Mouse (Mus musculus): ENCODE measurements around the gene Tmem121b. TPM values are rescaled to one million over a fixed set of nuclear protein-coding genes. Genes with fewer than 3 reads are reported as not detected.
A peak's percentile ranks its signal among the peaks of the same experiment; 100 is the strongest.

Tmem121b gene
- total and polyA plus RNA-seq, 2 experiments from 2014 or later: 2.5 to 25.9 TPM

DNA sequence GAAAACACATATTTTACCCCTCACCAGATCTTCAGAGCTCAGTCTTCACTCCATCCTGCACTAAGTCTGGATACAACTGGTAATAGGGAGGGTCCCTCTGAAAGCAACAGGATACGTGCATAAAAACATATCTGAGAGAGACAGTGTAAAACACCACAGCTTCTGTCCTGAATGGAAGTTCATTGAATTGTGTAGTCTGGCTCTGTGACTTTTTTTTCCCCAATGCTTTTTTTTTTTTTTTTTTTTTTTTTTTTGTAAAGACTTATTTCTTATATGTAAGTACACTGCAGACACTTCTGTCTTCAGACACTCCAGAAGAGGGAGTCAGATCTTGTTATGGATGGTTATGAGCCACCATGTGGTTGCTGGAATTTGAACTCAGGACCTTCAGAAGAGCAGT lies 39.0 kb upstream of the Tmem121b start:
- WGBS: 94% methylated on average over 1 of the region's 1 CpGs
- Histone ChIP-seq H3K36me3 (ENCODE audit: insufficient read depth, low read length) (no peaks in the 10 kb centered on the region), H3K4me1 (ENCODE audit: insufficient read depth, low read length) (peaks cover 11% of the 10 kb centered on the region), H3K9me3 (ENCODE audit: low read length) (no peaks in the 10 kb centered on the region), H3K4me3 (ENCODE audit: low read length) (no peak overlapping the region), H3K9ac (replicated peaks; ENCODE audit: low read length) (no peak overlapping the region), H3K4me2 (ENCODE audit: low read depth, low read length) (no peak overlapping the region), H3K27ac (no peak overlapping the region), H3K27me3 (ENCODE audit: insufficient read depth, low read length) (no peaks in the 10 kb centered on the region)
- DNase-seq (ENCODE audit: low spot score): no peak
- no peak for ATAC-seq
- TF ChIP-seq CTCF (IDR thresholded peaks at IDR 0.05; ENCODE audit: low read depth): no peak

DNA sequence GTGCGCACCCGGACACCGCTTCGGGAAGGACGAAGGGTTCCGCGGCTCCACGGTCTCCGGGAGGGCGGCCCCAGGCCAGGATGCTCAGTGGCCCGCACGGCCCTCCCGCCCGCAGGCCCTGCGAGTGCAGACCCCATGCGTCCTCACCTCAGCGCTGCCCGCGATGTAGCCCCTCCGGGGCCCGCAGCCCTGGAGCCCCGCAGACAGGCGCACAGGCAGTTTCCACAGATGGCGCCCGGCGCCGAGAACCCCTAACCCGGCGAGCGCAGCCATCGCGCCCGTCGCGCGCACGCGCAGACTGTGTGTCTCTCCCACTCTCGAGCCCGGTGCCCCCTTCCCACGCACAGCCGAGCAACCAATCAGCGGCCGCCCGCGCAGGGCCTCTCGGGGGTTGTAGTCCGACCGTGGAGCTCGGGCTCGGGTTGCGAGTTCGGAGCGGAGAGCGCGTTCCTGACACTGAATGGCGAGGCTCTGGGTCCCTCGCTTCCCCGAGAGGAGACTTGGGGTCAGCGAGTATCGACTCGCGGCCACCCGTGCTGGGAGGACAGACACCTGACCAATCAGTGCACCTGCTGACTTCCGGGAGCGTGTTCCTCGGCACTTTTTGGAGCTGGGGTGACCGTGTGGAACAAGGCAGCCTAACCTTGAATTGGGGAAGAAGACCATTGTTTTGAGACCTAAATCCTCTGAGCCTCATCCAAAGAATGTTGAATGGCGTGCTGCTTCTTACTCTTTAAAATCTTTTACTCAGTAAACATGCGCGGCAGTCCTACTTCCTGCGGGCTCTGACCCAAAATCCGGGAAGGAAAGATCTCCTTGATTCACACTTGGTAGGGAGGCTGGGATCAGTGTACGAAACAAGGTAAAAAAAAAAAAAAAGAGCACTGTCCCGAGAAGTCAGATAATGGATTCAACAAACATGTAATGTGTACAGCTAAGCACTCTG lies 37.7 kb upstream of the Tmem121b start, which contains the start of gene Hdhd5:
TSS of gene Hdhd5 (minus strand) at position 300 of the 946 bp plus-strand sequence.
- DNase-seq (ENCODE audit: low spot score) (peak; percentile 97), ATAC-seq (peak; percentile 98)
- Histone ChIP-seq H3K27me3 (ENCODE audit: insufficient read depth, low read length) (no peaks in the 10 kb centered on the region), H3K9ac (replicated peaks; ENCODE audit: low read length) (peak within 1 kb of the TSS; percentile 88), H3K4me2 (ENCODE audit: low read depth, low read length) (peak within 1 kb of the TSS; percentile 80), H3K4me3 (ENCODE audit: low read length) (peak within 1 kb of the TSS; percentile 94), H3K4me1 (ENCODE audit: insufficient read depth, low read length) (peaks cover 11% of the 10 kb centered on the region), H3K27ac (peak within 1 kb of the TSS; percentile 78), H3K36me3 (ENCODE audit: insufficient read depth, low read length) (no peaks in the 10 kb centered on the region), H3K9me3 (ENCODE audit: low read length) (no peaks in the 10 kb centered on the region)
- WGBS: under 1% methylated on average over 75 of the region's 75 CpGs
- no peak for TF ChIP-seq CTCF (IDR thresholded peaks at IDR 0.05; ENCODE audit: low read depth)

DNA sequence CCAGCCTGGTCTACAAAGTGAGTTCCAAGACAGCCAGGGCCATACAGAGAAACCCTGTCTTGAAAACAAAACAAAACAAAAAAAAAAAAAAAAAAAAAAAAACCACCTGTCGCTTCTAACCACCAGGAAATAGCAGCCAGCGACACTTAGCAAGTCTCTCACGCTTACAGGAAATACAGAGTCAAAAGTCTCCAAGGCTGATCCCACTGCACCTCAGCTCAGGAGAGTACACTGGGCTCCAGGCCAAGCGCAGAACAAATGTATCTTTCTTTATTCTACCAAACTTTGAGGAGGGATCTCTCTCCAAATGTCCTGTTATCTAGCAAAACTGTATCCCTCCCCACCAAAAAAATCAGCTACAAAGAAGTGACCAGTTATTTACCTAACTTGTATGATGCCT lies 35.5 kb upstream of the Tmem121b start:
- Histone ChIP-seq H3K4me3 (ENCODE audit: low read length) (no peak overlapping the region), H3K4me2 (ENCODE audit: low read depth, low read length) (peak overlapping the region; percentile 80), H3K36me3 (ENCODE audit: insufficient read depth, low read length) (no peaks in the 10 kb centered on the region), H3K27ac (peak overlapping the region; percentile 20; the same call in 1 of the 2 replicates), H3K4me1 (ENCODE audit: insufficient read depth, low read length) (peaks cover 11% of the 10 kb centered on the region), H3K9ac (replicated peaks; ENCODE audit: low read length) (no peak overlapping the region), H3K9me3 (ENCODE audit: low read length) (no peaks in the 10 kb centered on the region), H3K27me3 (ENCODE audit: insufficient read depth, low read length) (no peaks in the 10 kb centered on the region)
- TF ChIP-seq CTCF (IDR thresholded peaks at IDR 0.05; ENCODE audit: low read depth): no peak
- no peak for ATAC-seq
- WGBS: 66% methylated on average over 4 of the region's 4 CpGs
- DNase-seq (ENCODE audit: low spot score): no peak

DNA sequence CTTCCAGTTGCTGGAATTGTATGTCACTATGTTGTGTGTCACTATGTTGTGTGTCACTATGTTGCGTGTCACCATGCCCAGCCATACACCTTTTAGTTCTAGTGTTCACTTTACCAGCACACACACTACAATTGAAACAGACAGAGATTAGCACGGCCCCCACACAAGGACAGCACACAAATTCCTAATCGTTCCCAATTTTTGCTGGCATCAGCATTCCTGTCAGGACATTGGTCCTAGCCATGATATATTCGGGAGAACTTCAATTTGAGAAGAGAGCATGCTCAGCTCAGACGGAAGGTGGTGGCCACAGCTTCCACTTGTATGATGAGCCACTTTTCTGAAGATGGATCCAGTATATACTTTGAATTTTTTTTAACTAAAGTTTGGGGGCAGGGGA lies 31.2 kb upstream of the Tmem121b start:
- no peak for TF ChIP-seq CTCF (IDR thresholded peaks at IDR 0.05; ENCODE audit: low read depth)
- H3K4me1 ChIP-seq (ENCODE audit: insufficient read depth, low read length): peaks cover 2% of the 10 kb centered on the region
- WGBS: 90% methylated on average over 5 of the region's 5 CpGs
- no peaks in the 10 kb centered on the region for H3K27me3 ChIP-seq (ENCODE audit: insufficient read depth, low read length)
- H3K4me3 ChIP-seq (ENCODE audit: low read length): no peak overlapping the region
- H3K27ac ChIP-seq: no peak overlapping the region
- H3K9me3 ChIP-seq (ENCODE audit: low read length): no peaks in the 10 kb centered on the region
- DNase-seq (ENCODE audit: low spot score) (no peak), ATAC-seq (no peak)
- peaks cover 24% of the 10 kb centered on the region for H3K36me3 ChIP-seq (ENCODE audit: insufficient read depth, low read length)
- no peak overlapping the region for H3K4me2 ChIP-seq (ENCODE audit: low read depth, low read length)
- H3K9ac ChIP-seq (replicated peaks; ENCODE audit: low read length): no peak overlapping the region

DNA sequence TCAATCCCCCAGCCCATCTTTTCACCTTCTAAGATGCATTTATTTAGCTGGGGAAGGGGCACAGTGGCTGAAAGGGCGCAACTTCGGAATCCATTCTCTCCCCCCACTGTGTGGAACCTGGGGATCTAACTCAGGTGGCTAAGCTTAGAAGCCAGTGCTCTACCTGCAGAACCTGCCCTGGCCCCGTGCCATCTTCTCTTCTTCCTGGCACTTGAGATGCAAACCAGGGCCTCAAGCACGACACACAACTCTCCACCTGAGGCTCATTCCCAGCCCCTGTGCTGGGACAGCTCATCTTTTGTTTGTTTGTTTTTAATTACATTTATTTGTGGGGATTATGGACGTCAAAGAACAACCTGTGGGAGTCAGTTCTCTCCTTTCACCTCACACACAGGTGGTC lies 26.0 kb upstream of the Tmem121b start:
- WGBS: 95% methylated on average over 5 of the region's 5 CpGs
- DNase-seq (ENCODE audit: low spot score) (no peak), ATAC-seq (no peak)
- Histone ChIP-seq H3K27me3 (ENCODE audit: insufficient read depth, low read length) (no peaks in the 10 kb centered on the region), H3K27ac (no peak overlapping the region), H3K9ac (replicated peaks; ENCODE audit: low read length) (no peak overlapping the region), H3K36me3 (ENCODE audit: insufficient read depth, low read length) (peaks cover 31% of the 10 kb centered on the region), H3K4me2 (ENCODE audit: low read depth, low read length) (no peak overlapping the region), H3K4me1 (ENCODE audit: insufficient read depth, low read length) (no peaks in the 10 kb centered on the region), H3K9me3 (ENCODE audit: low read length) (no peaks in the 10 kb centered on the region), H3K4me3 (ENCODE audit: low read length) (no peak overlapping the region)
- no peak for TF ChIP-seq CTCF (IDR thresholded peaks at IDR 0.05; ENCODE audit: low read depth)

DNA sequence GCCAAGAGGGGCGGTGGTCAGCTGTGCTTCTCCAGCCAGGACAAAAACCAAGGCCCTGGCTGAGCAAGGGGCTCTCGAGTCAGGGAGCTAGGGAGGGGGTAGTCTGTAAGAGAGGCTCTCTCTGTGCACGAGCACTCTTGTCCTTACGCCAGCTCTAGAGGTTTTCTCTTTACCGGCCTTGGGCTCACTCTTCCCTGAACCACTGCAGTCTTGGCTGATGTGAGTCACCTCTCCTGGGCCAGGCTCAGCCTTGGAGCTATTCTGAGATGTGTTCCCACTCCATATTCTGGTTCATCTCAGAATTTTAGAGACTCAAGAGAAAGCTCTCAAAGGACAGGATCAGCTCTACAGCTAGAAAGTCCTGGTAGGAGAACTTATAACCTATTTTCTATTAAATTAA lies 23.7 kb upstream of the Tmem121b start:
- no peak overlapping the region for H3K4me3 ChIP-seq (ENCODE audit: low read length)
- WGBS: 73% methylated on average over 5 of the region's 5 CpGs
- H3K36me3 ChIP-seq (ENCODE audit: insufficient read depth, low read length): peaks cover 32% of the 10 kb centered on the region
- H3K9ac ChIP-seq (replicated peaks; ENCODE audit: low read length): no peak overlapping the region
- H3K27ac ChIP-seq: no peak overlapping the region
- ATAC-seq: 0 out of 2 replicates have a peak, but pooled peaks have one; percentile 25
- peak; percentile 13 for DNase-seq (ENCODE audit: low spot score)
- no peaks in the 10 kb centered on the region for H3K9me3 ChIP-seq (ENCODE audit: low read length)
- H3K4me2 ChIP-seq (ENCODE audit: low read depth, low read length): no peak overlapping the region
- no peaks in the 10 kb centered on the region for H3K4me1 ChIP-seq (ENCODE audit: insufficient read depth, low read length)
- H3K27me3 ChIP-seq (ENCODE audit: insufficient read depth, low read length): no peaks in the 10 kb centered on the region
- TF ChIP-seq CTCF (IDR thresholded peaks at IDR 0.05; ENCODE audit: low read depth): no peak

DNA sequence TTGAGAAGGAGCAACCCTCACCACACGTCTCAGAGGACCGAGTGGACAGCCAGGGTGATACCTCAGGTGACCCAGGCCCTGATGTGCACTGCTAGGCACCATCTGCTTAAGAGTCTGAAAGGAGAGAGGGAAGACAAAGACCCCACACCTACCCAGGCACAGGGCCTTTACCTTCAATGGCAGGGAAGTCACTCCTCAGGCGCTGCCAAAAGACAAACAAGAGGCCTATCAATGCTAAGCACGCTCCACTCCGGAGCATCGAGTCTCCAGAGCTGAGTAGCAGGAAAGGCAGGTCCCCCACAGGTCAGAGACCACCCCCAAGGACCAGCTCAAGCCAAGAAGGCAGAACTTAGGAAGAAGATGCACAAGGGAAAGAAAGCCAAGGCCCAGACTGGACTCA lies 23.3 kb upstream of the Tmem121b start:
- Histone ChIP-seq H3K36me3 (ENCODE audit: insufficient read depth, low read length) (peaks cover 30% of the 10 kb centered on the region), H3K9me3 (ENCODE audit: low read length) (no peaks in the 10 kb centered on the region), H3K9ac (replicated peaks; ENCODE audit: low read length) (no peak overlapping the region), H3K4me2 (ENCODE audit: low read depth, low read length) (no peak overlapping the region), H3K27ac (no peak overlapping the region), H3K27me3 (ENCODE audit: insufficient read depth, low read length) (no peaks in the 10 kb centered on the region), H3K4me3 (ENCODE audit: low read length) (no peak overlapping the region), H3K4me1 (ENCODE audit: insufficient read depth, low read length) (no peaks in the 10 kb centered on the region)
- peak; percentile 31; the same call in 1 of the 2 replicates for ATAC-seq
- WGBS: 89% methylated on average over 6 of the region's 6 CpGs
- TF ChIP-seq CTCF (IDR thresholded peaks at IDR 0.05; ENCODE audit: low read depth): no peak
- no peak for DNase-seq (ENCODE audit: low spot score)

All from hindbrain, postnatal 0 days (tissue).